Mouse (Mus musculus): ENCODE data around the gene Mrtfa. TPM values are rescaled to one million over a fixed set of nuclear protein-coding genes. Genes with fewer than 3 reads are reported as not detected.

Mrtfa gene
- polyA plus RNA-seq, 1 experiment from 2014 or later: 21.2 TPM

DNA sequence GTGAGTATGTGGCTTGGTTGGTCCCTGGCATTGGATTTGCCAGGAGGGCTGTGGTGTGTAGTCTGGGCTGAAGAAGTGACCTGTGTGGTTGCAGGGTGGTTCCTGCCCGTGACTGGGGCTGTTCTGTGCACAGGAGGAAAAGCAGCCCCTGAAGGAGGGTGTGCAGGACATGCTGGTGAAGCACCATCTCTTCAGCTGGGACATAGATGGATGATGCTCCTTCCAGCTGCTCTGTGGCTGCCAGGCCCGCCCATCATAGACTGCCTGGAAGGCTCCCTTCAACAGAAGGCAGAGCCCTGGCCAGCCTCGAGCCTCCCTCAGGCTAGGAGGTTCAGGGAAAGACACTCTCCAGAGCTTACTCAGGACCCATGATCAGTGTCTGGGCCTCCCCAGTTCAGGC, 179.0 kb downstream of the Mrtfa start:
- Histone ChIP-seq H3K9ac (no peak overlapping the region), H3K27me3 (no peaks in the 10 kb centered on the region), H3K27ac (no peak overlapping the region), H3K4me2 (no peak overlapping the region), H3K9me3 (replicated peaks) (no peaks in the 10 kb centered on the region), H3K4me3 (no peak overlapping the region), H3K4me1 (no peaks in the 10 kb centered on the region), H3K36me3 (ENCODE audit: poor library complexity, severe bottlenecking) (peaks cover 89% of the 10 kb centered on the region)
- WGBS: 82% methylated on average over 3 of the region's 3 CpGs
- no peak for ATAC-seq

- no peak overlapping the region for H3K4me2 ChIP-seq
- no peak overlapping the region for H3K27ac ChIP-seq
- no peak overlapping the region for H3K4me3 ChIP-seq
- 86% methylated on average over 7 of the region's 7 CpGs for WGBS
- no peak overlapping the region for H3K9ac ChIP-seq
- no peaks in the 10 kb centered on the region for H3K27me3 ChIP-seq
- no peaks in the 10 kb centered on the region for H3K9me3 ChIP-seq (replicated peaks)
- ATAC-seq: no peak
- peaks cover 85% of the 10 kb centered on the region for H3K36me3 ChIP-seq (ENCODE audit: poor library complexity, severe bottlenecking)
- no peaks in the 10 kb centered on the region for H3K4me1 ChIP-seq
These were observed 180.4 kb downstream of the Mrtfa start for GRCm38 (mm10) chr15:81010114-81010513.

DNA sequence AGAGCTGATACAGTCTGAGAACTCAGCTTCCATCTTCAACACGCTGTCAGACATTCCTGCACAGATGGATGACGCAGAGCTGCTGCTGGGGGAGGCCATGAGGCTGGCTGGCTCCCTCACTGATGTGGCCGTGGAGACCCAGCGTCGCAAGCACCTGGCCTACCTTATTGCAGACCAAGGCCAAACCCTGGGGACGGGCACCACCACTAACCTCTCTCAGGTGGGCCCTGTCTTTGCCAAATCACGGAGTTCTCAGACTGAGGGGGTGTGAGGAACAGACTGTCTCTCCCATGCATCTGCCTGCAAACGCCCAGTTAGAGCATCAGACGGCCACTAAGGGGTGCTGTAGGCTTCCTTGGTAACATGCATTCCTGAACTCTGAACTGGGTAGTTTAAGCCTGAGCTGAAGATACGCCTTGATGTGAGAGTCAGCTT, 181.9 kb downstream of the Mrtfa start:
- no peaks in the 10 kb centered on the region for H3K4me1 ChIP-seq
- no peak overlapping the region for H3K27ac ChIP-seq
- ATAC-seq: no peak
- H3K36me3 ChIP-seq (ENCODE audit: poor library complexity, severe bottlenecking): peaks cover 75% of the 10 kb centered on the region
- no peaks in the 10 kb centered on the region for H3K9me3 ChIP-seq (replicated peaks)
- no peak overlapping the region for H3K4me3 ChIP-seq
- H3K9ac ChIP-seq: no peak overlapping the region
- 67% methylated on average over 10 of the region's 10 CpGs for WGBS
- H3K4me2 ChIP-seq: no peak overlapping the region
- no peaks in the 10 kb centered on the region for H3K27me3 ChIP-seq

GRCm38 (mm10) chr15:81007905-81008304, 182.7 kb downstream of the Mrtfa start:
- H3K27me3 ChIP-seq: no peaks in the 10 kb centered on the region
- ATAC-seq: no peak
- H3K27ac ChIP-seq: no peak overlapping the region
- H3K9me3 ChIP-seq (replicated peaks): no peaks in the 10 kb centered on the region
- H3K4me2 ChIP-seq: no peak overlapping the region
- H3K9ac ChIP-seq: no peak overlapping the region
- H3K4me1 ChIP-seq: no peaks in the 10 kb centered on the region
- H3K36me3 ChIP-seq (ENCODE audit: poor library complexity, severe bottlenecking): peaks cover 73% of the 10 kb centered on the region
- WGBS: 92% methylated on average over 8 of the region's 8 CpGs
- no peak overlapping the region for H3K4me3 ChIP-seq

GRCm38 (mm10) chr15:81007339-81007738, 183.2 kb downstream of the Mrtfa start:
- no peak for ATAC-seq

GRCm38 (mm10) chr15:81006127-81006735, 184.3 kb downstream of the Mrtfa start:
- no peaks in the 10 kb centered on the region for H3K27me3 ChIP-seq
- H3K4me3 ChIP-seq: no peak overlapping the region
- H3K9ac ChIP-seq: no peak overlapping the region
- no peak overlapping the region for H3K4me2 ChIP-seq
- WGBS: 88% methylated on average over 10 of the region's 10 CpGs
- no peak overlapping the region for H3K27ac ChIP-seq
- no peaks in the 10 kb centered on the region for H3K4me1 ChIP-seq
- H3K36me3 ChIP-seq (ENCODE audit: poor library complexity, severe bottlenecking): peaks cover 57% of the 10 kb centered on the region
- ATAC-seq: no peak
- H3K9me3 ChIP-seq (replicated peaks): no peaks in the 10 kb centered on the region

More at GRCm38 (mm10) chr15:81007339-81007738, 183.2 kb downstream of the Mrtfa start:
- Histone ChIP-seq H3K27me3 (no peaks in the 10 kb centered on the region), H3K27ac (no peak overlapping the region), H3K4me2 (no peak overlapping the region), H3K4me3 (no peak overlapping the region), H3K9me3 (replicated peaks) (no peaks in the 10 kb centered on the region), H3K9ac (no peak overlapping the region), H3K36me3 (ENCODE audit: poor library complexity, severe bottlenecking) (peaks cover 68% of the 10 kb centered on the region), H3K4me1 (no peaks in the 10 kb centered on the region)
- 94% methylated on average over 9 of the region's 9 CpGs for WGBS

GRCm38 (mm10) chr15:81000419-81001138, 190.0 kb downstream of the Mrtfa start:
- Histone ChIP-seq H3K4me3 (no peak overlapping the region), H3K4me1 (no peaks in the 10 kb centered on the region), H3K36me3 (ENCODE audit: poor library complexity, severe bottlenecking) (peaks cover 14% of the 10 kb centered on the region), H3K27ac (no peak overlapping the region), H3K9ac (no peak overlapping the region), H3K4me2 (no peak overlapping the region), H3K27me3 (no peaks in the 10 kb centered on the region), H3K9me3 (replicated peaks) (no peaks in the 10 kb centered on the region)
- no peak for ATAC-seq
- WGBS: 60% methylated on average over 3 of the region's 4 CpGs

- Histone ChIP-seq H3K27me3 (no peaks in the 10 kb centered on the region), H3K9ac (no peak overlapping the region), H3K9me3 (replicated peaks) (no peaks in the 10 kb centered on the region), H3K36me3 (ENCODE audit: poor library complexity, severe bottlenecking) (no peaks in the 10 kb centered on the region), H3K4me3 (no peak overlapping the region), H3K27ac (no peak overlapping the region), H3K4me2 (no peak overlapping the region), H3K4me1 (no peaks in the 10 kb centered on the region)
- 45% methylated on average over 1 of the region's 1 CpGs for WGBS
- ATAC-seq: no peak
These were observed 193.5 kb downstream of the Mrtfa start for GRCm38 (mm10) chr15:80997077-80997476.

DNA sequence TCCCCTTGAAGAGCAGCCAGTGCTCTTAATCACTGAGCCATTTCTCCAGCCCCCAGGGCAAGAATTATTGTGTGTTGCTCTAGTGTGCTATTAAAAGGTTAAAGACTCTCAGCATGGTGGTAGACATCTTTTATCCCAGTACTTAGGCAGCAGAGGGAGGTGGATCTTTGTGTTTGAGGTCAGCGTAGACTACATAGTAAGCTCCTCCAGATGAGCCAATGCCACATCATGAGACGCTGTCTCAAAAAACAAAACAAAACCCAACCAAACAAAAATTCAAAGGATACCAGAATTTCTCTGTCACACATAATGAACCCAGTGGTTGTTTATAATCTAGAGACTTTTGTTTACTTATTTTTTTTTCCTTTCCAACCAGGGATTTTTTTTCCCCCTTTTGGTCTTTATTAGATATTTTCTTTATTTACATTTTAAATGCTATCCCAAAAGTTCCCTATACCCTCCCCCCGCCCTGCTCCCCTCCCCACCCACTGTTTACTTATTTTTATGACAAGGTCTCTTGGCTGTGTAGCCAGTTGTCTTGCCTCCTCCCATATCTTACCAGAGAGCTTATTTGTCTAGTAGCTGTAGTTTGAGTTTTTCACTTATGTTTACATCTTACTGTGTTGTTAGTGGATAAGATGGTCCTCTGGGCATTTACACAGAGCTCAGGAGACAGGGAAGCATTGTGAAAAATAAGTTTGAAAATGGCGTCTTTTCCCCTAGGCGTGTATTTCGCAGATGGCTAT, 194.3 kb downstream of the Mrtfa start:
- Histone ChIP-seq H3K9me3 (replicated peaks) (no peaks in the 10 kb centered on the region), H3K27ac (no peak overlapping the region), H3K4me3 (no peak overlapping the region), H3K27me3 (no peaks in the 10 kb centered on the region), H3K4me2 (no peak overlapping the region), H3K4me1 (no peaks in the 10 kb centered on the region), H3K9ac (no peak overlapping the region), H3K36me3 (ENCODE audit: poor library complexity, severe bottlenecking) (no peaks in the 10 kb centered on the region)
- ATAC-seq: no peak
- 78% methylated on average over 6 of the region's 6 CpGs for WGBS

- Histone ChIP-seq H3K9ac (no peak overlapping the region), H3K4me3 (no peak overlapping the region), H3K9me3 (replicated peaks) (no peaks in the 10 kb centered on the region), H3K27ac (no peak overlapping the region), H3K4me1 (no peaks in the 10 kb centered on the region), H3K36me3 (ENCODE audit: poor library complexity, severe bottlenecking) (no peaks in the 10 kb centered on the region), H3K4me2 (no peak overlapping the region), H3K27me3 (no peaks in the 10 kb centered on the region)
- ATAC-seq: no peak
- 89% methylated on average over 5 of the region's 5 CpGs for WGBS
These were observed 195.6 kb downstream of the Mrtfa start for GRCm38 (mm10) chr15:80994959-80995358.

GRCm38 (mm10) chr15:80989712-80990111, 200.8 kb downstream of the Mrtfa start:
- no peaks in the 10 kb centered on the region for H3K36me3 ChIP-seq (ENCODE audit: poor library complexity, severe bottlenecking)
- H3K4me1 ChIP-seq: no peaks in the 10 kb centered on the region
- no peak overlapping the region for H3K4me3 ChIP-seq
- ATAC-seq: no peak
- H3K4me2 ChIP-seq: no peak overlapping the region
- H3K9me3 ChIP-seq (replicated peaks): no peaks in the 10 kb centered on the region
- H3K27me3 ChIP-seq: no peaks in the 10 kb centered on the region
- WGBS: 85% methylated on average over 3 of the region's 3 CpGs
- no peak overlapping the region for H3K27ac ChIP-seq
- no peak overlapping the region for H3K9ac ChIP-seq

- H3K9ac ChIP-seq: no peak overlapping the region
- no peaks in the 10 kb centered on the region for H3K4me1 ChIP-seq
- no peak overlapping the region for H3K27ac ChIP-seq
- H3K9me3 ChIP-seq (replicated peaks): no peaks in the 10 kb centered on the region
- H3K4me2 ChIP-seq: no peak overlapping the region
- no peak for ATAC-seq
- H3K27me3 ChIP-seq: no peaks in the 10 kb centered on the region
- H3K36me3 ChIP-seq (ENCODE audit: poor library complexity, severe bottlenecking): no peaks in the 10 kb centered on the region
- 57% methylated on average over 1 of the region's 1 CpGs for WGBS
- H3K4me3 ChIP-seq: no peak overlapping the region
These were observed 202.2 kb downstream of the Mrtfa start for GRCm38 (mm10) chr15:80988331-80988730.
